Mouse (Mus musculus) CH12.LX (cell line): ENCODE data around the gene Col8a1. TPM values are rescaled to one million over a fixed set of nuclear protein-coding genes. Genes with fewer than 3 reads are reported as not detected.

Experiments
- DNase-seq: peaks from one replicate; pipeline ENCODE4 v3.0.0-alpha.2; 2013; ENCODE audit errors: extremely low read depth
- H3K27ac ChIP-seq: 2 replicates; pipeline ENCODE4 v1.5.1; 2012; ENCODE audit warnings: low read depth, mild to moderate bottlenecking, control low read depth, moderate library complexity; ENCODE audit not compliant: insufficient read depth
- H3K27me3 ChIP-seq: replicated peaks from 2 replicates; pipeline ENCODE3; 2012; ENCODE audit warnings: inconsistent platforms
- H3K36me3 ChIP-seq, 2 experiments: replicated peaks in 1 of 2; 2 replicates each; pipeline versions ENCODE3 to v1.6.1; 2012; ENCODE audit warnings: inconsistent platforms in 1 of 2, low read length in 1 of 2, mild to moderate bottlenecking in 1 of 2, mixed read lengths in 1 of 2, moderate library complexity in 1 of 2; ENCODE audit not compliant: control insufficient read depth in 1 of 2, insufficient read depth in 1 of 2
- H3K4me1 ChIP-seq, 2 experiments: 2 replicates each; pipeline ENCODE4 v1.6.1; 2012; ENCODE audit warnings: inconsistent platforms in 1 of 2, moderate library complexity in 1 of 2; ENCODE audit not compliant: insufficient read depth in 2 of 2, control insufficient read depth in 1 of 2
- H3K4me2 ChIP-seq: 2 replicates; pipeline ENCODE4 v1.6.1; 2012; ENCODE audit warnings: low read depth, mild to moderate bottlenecking, control low read depth; ENCODE audit not compliant: poor library complexity, insufficient read depth, severe bottlenecking
- H3K4me3 ChIP-seq, 3 experiments: fragments of 150-350 bp in 1 of 3; sonication (generic) in 1 of 3; replicated peaks in 1 of 3; 2 replicates each; pipeline versions ENCODE3 to v1.5.1; 2011 to 2012; ENCODE audit warnings: low read depth in 2 of 3, low read length in 2 of 3, mild to moderate bottlenecking in 2 of 3, moderate library complexity in 2 of 3, control low read depth in 1 of 3, improper control_type of control experiment in 1 of 3, inconsistent platforms in 1 of 3, mixed read lengths in 1 of 3; ENCODE audit not compliant: poor library complexity in 1 of 3
- H3K79me2 ChIP-seq: replicated peaks from 2 replicates; pipeline ENCODE4 v1.6.1; 2012; ENCODE audit warnings: mild to moderate bottlenecking, moderate library complexity; ENCODE audit not compliant: control insufficient read depth, poor library complexity, insufficient read depth, severe bottlenecking; ENCODE audit errors: extremely low read depth
- H3K9ac ChIP-seq: 2 replicates; pipeline ENCODE4 v1.6.1; 2012; ENCODE audit warnings: low read depth, mild to moderate bottlenecking, control low read depth, moderate library complexity; ENCODE audit not compliant: insufficient read depth
- H3K9me3 ChIP-seq: replicated peaks from 2 replicates; pipeline ENCODE3; 2012; ENCODE audit warnings: low read length, inconsistent platforms, mixed read lengths
- BHLHE40 ChIP-seq: IDR thresholded peaks from 2 replicates; pipeline ENCODE4 v1.6.1; 2011; ENCODE audit warnings: mild to moderate bottlenecking, low read depth, low read length, improper control_type of control experiment
- CHD2 ChIP-seq: IDR thresholded peaks from 2 replicates; pipeline ENCODE4 v1.6.1; 2011; ENCODE audit warnings: low read length, improper control_type of control experiment
- E2F4 ChIP-seq: IDR thresholded peaks from 2 replicates; pipeline ENCODE4 v1.6.1; 2011; ENCODE audit warnings: low read depth, low read length, improper control_type of control experiment; ENCODE audit not compliant: insufficient replicate concordance
- ELF1 ChIP-seq: IDR thresholded peaks from 2 replicates; pipeline ENCODE4 v1.6.1; 2014; ENCODE audit warnings: low read depth, mild to moderate bottlenecking, inconsistent platforms, low read length, improper control_type of control experiment
- ETS1 ChIP-seq: conservative IDR thresholded peaks from 2 replicates; pipeline ENCODE4 v1.6.1; 2012; ENCODE audit warnings: low read depth, mild to moderate bottlenecking, inconsistent platforms, low read length, improper control_type of control experiment, moderate library complexity
- HCFC1 ChIP-seq: IDR thresholded peaks from 2 replicates; pipeline ENCODE4 v1.6.1; 2012; ENCODE audit warnings: low read depth, mild to moderate bottlenecking, inconsistent platforms, low read length, improper control_type of control experiment
- IRF4 ChIP-seq: IDR thresholded peaks from 2 replicates; pipeline ENCODE4 v1.6.1; 2014; ENCODE audit warnings: low read depth, mild to moderate bottlenecking, inconsistent platforms, low read length, improper control_type of control experiment
- JUN ChIP-seq: IDR thresholded peaks from 2 replicates; pipeline ENCODE4 v1.6.1; 2011; ENCODE audit warnings: low read depth, mild to moderate bottlenecking, low read length, improper control_type of control experiment, moderate library complexity; ENCODE audit not compliant: insufficient read depth
- JUND ChIP-seq: conservative IDR thresholded peaks from 2 replicates; pipeline ENCODE4 v1.6.1; 2011; ENCODE audit warnings: low read depth, low read length, improper control_type of control experiment
- KAT2A ChIP-seq: IDR thresholded peaks from 2 replicates; pipeline ENCODE4 v1.6.1; 2012; ENCODE audit warnings: low read length, improper control_type of control experiment, inconsistent platforms; ENCODE audit not compliant: insufficient replicate concordance
- MAX ChIP-seq: IDR thresholded peaks from 2 replicates; pipeline ENCODE4 v1.6.1; 2011; ENCODE audit warnings: low read length, improper control_type of control experiment
- MEF2A ChIP-seq: IDR thresholded peaks from 2 replicates; pipeline ENCODE4 v1.6.1; 2014; ENCODE audit warnings: low read depth, mild to moderate bottlenecking, inconsistent platforms, low read length, improper control_type of control experiment, borderline replicate concordance
- MXI1 ChIP-seq: IDR thresholded peaks from 2 replicates; pipeline ENCODE4 v1.6.1; 2011; ENCODE audit warnings: mild to moderate bottlenecking, low read depth, low read length, improper control_type of control experiment
- MYC ChIP-seq: IDR thresholded peaks from 2 replicates; pipeline ENCODE4 v1.6.1; 2011; ENCODE audit warnings: low read depth, mild to moderate bottlenecking, improper control_type of control experiment, low read length
- NRF1 ChIP-seq: IDR thresholded peaks from 2 replicates; pipeline ENCODE4 v1.6.1; 2014; ENCODE audit warnings: low read depth, mild to moderate bottlenecking, inconsistent platforms, low read length, improper control_type of control experiment, moderate library complexity
- POLR2A ChIP-seq: IDR thresholded peaks from 2 replicates; pipeline ENCODE4 v1.6.1; 2011; ENCODE audit warnings: low read depth, mild to moderate bottlenecking, improper control_type of control experiment, low read length
- POLR2AphosphoS2 ChIP-seq: IDR thresholded peaks from 2 replicates; pipeline ENCODE4 v1.6.1; 2011; ENCODE audit warnings: low read depth, low read length, improper control_type of control experiment
- RAD21 ChIP-seq: IDR thresholded peaks from 2 replicates; pipeline ENCODE4 v1.6.1; 2011; ENCODE audit warnings: low read depth, mild to moderate bottlenecking, low read length, improper control_type of control experiment, moderate library complexity
- RCOR1 ChIP-seq: conservative IDR thresholded peaks from 2 replicates; pipeline ENCODE4 v1.6.1; 2012; ENCODE audit warnings: low read depth, mild to moderate bottlenecking, inconsistent platforms, low read length, improper control_type of control experiment
- SIN3A ChIP-seq: IDR thresholded peaks from 2 replicates; pipeline ENCODE4 v1.6.1; 2012; ENCODE audit warnings: low read length, improper control_type of control experiment, inconsistent platforms
- TBP ChIP-seq: conservative IDR thresholded peaks from 2 replicates; pipeline ENCODE4 v1.6.1; 2011; ENCODE audit warnings: low read depth, low read length, improper control_type of control experiment
- TCF12 ChIP-seq: IDR thresholded peaks from 2 replicates; pipeline ENCODE4 v1.6.1; 2014; ENCODE audit warnings: low read depth, mild to moderate bottlenecking, inconsistent platforms, low read length, improper control_type of control experiment
- UBTF ChIP-seq: IDR thresholded peaks from 2 replicates; pipeline ENCODE4 v1.6.1; 2012; ENCODE audit warnings: low read depth, mild to moderate bottlenecking, inconsistent platforms, low read length, improper control_type of control experiment, moderate library complexity
- USF1 ChIP-seq: IDR thresholded peaks from 2 replicates; pipeline ENCODE4 v1.6.1; 2014; ENCODE audit warnings: low read depth, mild to moderate bottlenecking, inconsistent platforms, low read length, improper control_type of control experiment
- ZC3H11A ChIP-seq: IDR thresholded peaks from 2 replicates; pipeline ENCODE4 v1.6.1; 2012; ENCODE audit warnings: low read depth, mild to moderate bottlenecking, inconsistent platforms, low read length, improper control_type of control experiment
- ZMIZ1 ChIP-seq: IDR thresholded peaks from 2 replicates; pipeline ENCODE4 v1.6.1; 2012; ENCODE audit warnings: low read depth, mild to moderate bottlenecking, inconsistent platforms, low read length, improper control_type of control experiment
- dilution Hi-C: fragments of 300-500 bp; cut with MboI; formaldehyde crosslinking; loops from 2 replicates; pipeline ENCODE4 v1.14.3; 2020; ENCODE audit warnings: low sequenced_read_pairs; ENCODE audit not compliant: extremely low pct_unique_long_range_greater_than_20kb, extremely low pct_ligation_motif_present
- in situ Hi-C: fragments of 300-500 bp; cut with MboI; formaldehyde crosslinking; loops from 3 replicates; pipeline ENCODE4 v1.14.3; 2019; ENCODE audit warnings: low sequenced_read_pairs, low pct_ligation_motif_present, low pct_unique_long_range_greater_than_20kb, mixed read lengths
- polyA plus RNA-seq: library from polyadenylated mRNA; unstranded; fragments of >175 nt; gene quantifications from 2 replicates; pipeline ENCODE4 v1.2.1, GENCODE M21; 2012; ENCODE audit warnings: low read depth; ENCODE audit not compliant: insufficient read length
- total RNA-seq, 2 experiments: library from RNA; depleted of rRNA; stranded (reverse); fragments of 300-350 nt in 1 of 2; fragments of >200 nt in 1 of 2; gene quantifications; 2 replicates each; pipeline ENCODE4 v1.2.3; 2012 to 2014

Gene Col8a1
- total and polyA plus RNA-seq, 3 experiments: not detected

DNA sequence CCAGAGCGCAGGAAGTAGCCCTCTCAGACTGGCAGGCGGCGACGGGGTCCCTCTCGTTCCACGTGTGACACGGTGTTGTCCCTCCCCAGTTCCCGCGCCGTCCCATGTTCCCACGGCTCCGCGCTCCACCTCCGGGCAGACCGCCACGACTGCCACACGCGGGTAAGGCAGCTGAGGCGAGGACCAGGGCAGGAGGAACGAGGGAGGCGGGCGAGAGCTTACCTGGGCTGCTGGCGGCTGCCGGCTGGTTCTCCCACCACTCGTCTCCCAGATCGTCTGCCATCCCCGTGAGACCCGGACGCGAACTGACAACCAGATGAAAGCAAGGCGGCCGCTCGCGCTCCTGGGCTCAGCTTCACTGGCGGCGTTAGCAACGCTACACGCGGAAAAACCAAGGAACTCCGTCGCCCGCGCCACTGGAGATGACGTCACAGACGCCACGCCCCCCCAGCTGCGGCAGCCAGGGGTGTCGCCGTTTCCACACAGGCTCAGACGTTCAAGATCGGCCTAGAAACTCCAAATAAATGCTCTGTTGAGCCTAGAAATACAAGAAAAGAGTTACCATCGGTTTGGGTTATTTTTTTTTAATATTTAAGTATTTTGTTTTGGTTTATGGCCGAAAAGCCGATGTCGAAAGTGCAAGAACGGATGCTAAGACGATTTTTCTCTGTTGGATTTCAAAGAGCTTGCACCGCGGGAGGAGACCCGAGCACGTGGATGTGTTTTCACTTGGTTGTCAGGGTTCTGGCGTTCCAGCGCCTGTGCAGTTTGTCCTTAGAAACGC, 147.9 kb downstream of the Col8a1 start, which contains the start of gene Cmss1:
Cmss1 (minus strand) TSS at position 421 of the 784 bp plus-strand sequence.
- H3K36me3 ChIP-seq: peaks cover 0 to 10% of the 10 kb centered on the region in 2 experiments
- H3K4me2 ChIP-seq: peak within 1 kb of the TSS; percentile 95
- TF ChIP-seq RCOR1: no peak
- peak; percentile 90 for TF ChIP-seq ELF1
- peak; percentile 81 for TF ChIP-seq TBP
- peak; percentile 96 for TF ChIP-seq HCFC1
- peak; percentile 88 for TF ChIP-seq BHLHE40
- no peak; the same call in 1 of the 2 replicates for TF ChIP-seq USF1
- TF ChIP-seq UBTF: peak; percentile 73; the same call in 1 of the 2 replicates
- peak; percentile 99 for TF ChIP-seq SIN3A
- TF ChIP-seq IRF4: peak; percentile 44
- no peak for TF ChIP-seq ETS1
- TF ChIP-seq JUN: no peak
- peak; percentile 99 for TF ChIP-seq MYC
- TF ChIP-seq MAX: peak; percentile 99
- TF ChIP-seq E2F4: peak; percentile 95
- TF ChIP-seq ZC3H11A: peak; percentile 100
- TF ChIP-seq CHD2: peak; percentile 84
- no peak for TF ChIP-seq RAD21
- peak; percentile 39; the same call in 1 of the 2 replicates for TF ChIP-seq NRF1
- TF ChIP-seq JUND: peak; percentile 52; the same call in 1 of the 2 replicates
- peak; percentile 83 for TF ChIP-seq POLR2A
- no peak for TF ChIP-seq POLR2AphosphoS2
- TF ChIP-seq ZMIZ1: no peak
- 0 out of 2 replicates have a peak, but pooled peaks have one; percentile 17 for TF ChIP-seq MEF2A
- TF ChIP-seq KAT2A: peak; percentile 78; the same call in 1 of the 2 replicates
- peak; percentile 41; the same call in 1 of the 2 replicates for TF ChIP-seq TCF12
- TF ChIP-seq MXI1: peak; percentile 100
- peak within 1 kb of the TSS; percentile 82 for H3K9ac ChIP-seq
- peaks cover 8 to 29% of the 10 kb centered on the region in 2 experiments for H3K4me1 ChIP-seq
- H3K27ac ChIP-seq: 0 out of 2 replicates have a peak within 1 kb of the TSS, but pooled peaks have one; percentile 46
- H3K27me3 ChIP-seq: peaks cover 12% of the 10 kb centered on the region
- in situ Hi-C loops (loop anchor here (5.0 to 25.0 kb wide), 3 partner anchors 359 to 1031 kb away; partner anchors contain the start of gene E330017A01Rik), dilution Hi-C loops (loop anchor here (25.0 kb wide), 1 partner anchor 369 kb away; the partner anchor contains the start of gene Tbc1d23)
- peaks cover 10% of the 10 kb centered on the region for H3K79me2 ChIP-seq
- DNase-seq: peak; percentile 92
- peaks cover 9% of the 10 kb centered on the region for H3K9me3 ChIP-seq
- H3K4me3 ChIP-seq: peak within 1 kb of the TSS; percentile 98 to 100 (median 99)
